Mouse (Mus musculus): Measurements from ENCODE around the gene Eya3. TPM values are rescaled to one million over a fixed set of nuclear protein-coding genes. Genes with fewer than 3 reads are reported as not detected.
"Not testable (repeated sequence)": the region's sequence is repeated elsewhere in the genome, so short reads cannot be mapped to it uniquely, and the experiment has no call there.

Eya3 gene
- polyA plus RNA-seq, 1 experiment from 2014 or later: 17.0 TPM

GRCm38 (mm10) chr4:132718251-132718650, 79.5 kb downstream of the Eya3 start:
- 95% methylated on average over 1 of the region's 1 CpGs for WGBS
- Histone ChIP-seq H3K4me1 (ENCODE audit: control insufficient read depth, insufficient read depth, low read length) (no peaks in the 10 kb centered on the region), H3K36me3 (ENCODE audit: control insufficient read depth, insufficient read depth, low read length) (peaks cover 69% of the 10 kb centered on the region)

GRCm38 (mm10) chr4:132728233-132728632, 89.4 kb downstream of the Eya3 start:
- Histone ChIP-seq H3K36me3 (ENCODE audit: control insufficient read depth, insufficient read depth, low read length) (peaks cover 24% of the 10 kb centered on the region), H3K4me1 (ENCODE audit: control insufficient read depth, insufficient read depth, low read length) (0 out of 2 replicates have a peak, but pooled peaks cover 2% of the 10 kb centered on the region), H3K9me3 (replicated peaks; ENCODE audit: control insufficient read depth, low read length) (no peaks in the 10 kb centered on the region), H3K9ac (ENCODE audit: low read length) (no peak overlapping the region), H3K4me3 (ENCODE audit: low read depth, low read length) (no peak overlapping the region), H3K27ac (ENCODE audit: low read depth, low read length) (no peak overlapping the region), H3K4me2 (ENCODE audit: low read length) (no peak overlapping the region), H3K27me3 (replicated peaks; ENCODE audit: control insufficient read depth, insufficient read depth, low read length) (no peaks in the 10 kb centered on the region)
- DNase-seq (ENCODE audit: low spot score) (no peak), ATAC-seq (no peak)
- WGBS: 90% methylated on average over 8 of the region's 8 CpGs

More at GRCm38 (mm10) chr4:132718251-132718650, 79.5 kb downstream of the Eya3 start:
- no peak overlapping the region for H3K4me3 ChIP-seq (ENCODE audit: low read depth, low read length)
- H3K9ac ChIP-seq (ENCODE audit: low read length): no peak overlapping the region
- H3K4me2 ChIP-seq (ENCODE audit: low read length): no peak overlapping the region
- H3K9me3 ChIP-seq (replicated peaks; ENCODE audit: control insufficient read depth, low read length): no peaks in the 10 kb centered on the region
- DNase-seq (ENCODE audit: low spot score): no peak
- ATAC-seq: no peak
- no peaks in the 10 kb centered on the region for H3K27me3 ChIP-seq (replicated peaks; ENCODE audit: control insufficient read depth, insufficient read depth, low read length)
- H3K27ac ChIP-seq (ENCODE audit: low read depth, low read length): no peak overlapping the region

GRCm38 (mm10) chr4:132731616-132732015, 92.8 kb downstream of the Eya3 start:
- no peaks in the 10 kb centered on the region for H3K27me3 ChIP-seq (replicated peaks; ENCODE audit: control insufficient read depth, insufficient read depth, low read length)
- 54% methylated on average over 12 of the region's 12 CpGs for WGBS
- 0 out of 2 replicates have a peak, but pooled peaks cover 3% of the 10 kb centered on the region for H3K36me3 ChIP-seq (ENCODE audit: control insufficient read depth, insufficient read depth, low read length)
- no peak overlapping the region for H3K27ac ChIP-seq (ENCODE audit: low read depth, low read length)
- peak overlapping the region; percentile 66 for H3K9ac ChIP-seq (ENCODE audit: low read length)
- peak overlapping the region; percentile 48 for H3K4me3 ChIP-seq (ENCODE audit: low read depth, low read length)
- no peak for ATAC-seq
- peak overlapping the region; percentile 63 for H3K4me2 ChIP-seq (ENCODE audit: low read length)
- H3K4me1 ChIP-seq (ENCODE audit: control insufficient read depth, insufficient read depth, low read length): 0 out of 2 replicates have a peak, but pooled peaks cover 2% of the 10 kb centered on the region
- no peaks in the 10 kb centered on the region for H3K9me3 ChIP-seq (replicated peaks; ENCODE audit: control insufficient read depth, low read length)
- DNase-seq (ENCODE audit: low spot score): no peak

- Histone ChIP-seq H3K36me3 (ENCODE audit: control insufficient read depth, insufficient read depth, low read length) (0 out of 2 replicates have a peak, but pooled peaks cover 3% of the 10 kb centered on the region), H3K9ac (ENCODE audit: low read length) (peak within 1 kb of the TSS; percentile 66), H3K4me3 (ENCODE audit: low read depth, low read length) (peak within 1 kb of the TSS; percentile 48), H3K27ac (ENCODE audit: low read depth, low read length) (no peak within 1 kb of the TSS), H3K4me1 (ENCODE audit: control insufficient read depth, insufficient read depth, low read length) (0 out of 2 replicates have a peak, but pooled peaks cover 2% of the 10 kb centered on the region), H3K4me2 (ENCODE audit: low read length) (peak within 1 kb of the TSS; percentile 63), H3K27me3 (replicated peaks; ENCODE audit: control insufficient read depth, insufficient read depth, low read length) (no peaks in the 10 kb centered on the region), H3K9me3 (replicated peaks; ENCODE audit: control insufficient read depth, low read length) (no peaks in the 10 kb centered on the region)
- DNase-seq (ENCODE audit: low spot score) (peak; percentile 77), ATAC-seq (peak; percentile 98)
- WGBS: 3% methylated on average over 29 of the region's 34 CpGs
These were observed 93.4 kb downstream of the Eya3 start, which contains the start of gene Xkr8 for GRCm38 (mm10) chr4:132732148-132732684. Xkr8 (minus strand) TSS chr4:132732546.

- no peaks in the 10 kb centered on the region for H3K9me3 ChIP-seq (replicated peaks; ENCODE audit: control insufficient read depth, low read length)
- no peaks in the 10 kb centered on the region for H3K27me3 ChIP-seq (replicated peaks; ENCODE audit: control insufficient read depth, insufficient read depth, low read length)
- no peak for ATAC-seq
- H3K9ac ChIP-seq (ENCODE audit: low read length): no peak overlapping the region
- no peak overlapping the region for H3K4me2 ChIP-seq (ENCODE audit: low read length)
- no peak overlapping the region for H3K4me3 ChIP-seq (ENCODE audit: low read depth, low read length)
- H3K36me3 ChIP-seq (ENCODE audit: control insufficient read depth, insufficient read depth, low read length): no peaks in the 10 kb centered on the region
- WGBS: 91% methylated on average over 25 of the region's 25 CpGs
- no peak for DNase-seq (ENCODE audit: low spot score)
- H3K4me1 ChIP-seq (ENCODE audit: control insufficient read depth, insufficient read depth, low read length): 0 out of 2 replicates have a peak, but pooled peaks cover 2% of the 10 kb centered on the region
- no peak overlapping the region for H3K27ac ChIP-seq (ENCODE audit: low read depth, low read length)
These were observed 94.4 kb downstream of the Eya3 start for GRCm38 (mm10) chr4:132733071-132733770.

- Histone ChIP-seq H3K27me3 (replicated peaks; ENCODE audit: control insufficient read depth, insufficient read depth, low read length) (no peaks in the 10 kb centered on the region), H3K9ac (ENCODE audit: low read length) (no peak overlapping the region), H3K4me3 (ENCODE audit: low read depth, low read length) (no peak overlapping the region), H3K9me3 (replicated peaks; ENCODE audit: control insufficient read depth, low read length) (no peaks in the 10 kb centered on the region), H3K27ac (ENCODE audit: low read depth, low read length) (no peak overlapping the region), H3K4me1 (ENCODE audit: control insufficient read depth, insufficient read depth, low read length) (0 out of 2 replicates have a peak, but pooled peaks cover 2% of the 10 kb centered on the region), H3K4me2 (ENCODE audit: low read length) (no peak overlapping the region), H3K36me3 (ENCODE audit: control insufficient read depth, insufficient read depth, low read length) (no peaks in the 10 kb centered on the region)
- 89% methylated on average over 2 of the region's 2 CpGs for WGBS
- ATAC-seq (no peak), DNase-seq (ENCODE audit: low spot score) (no peak)
These were observed 96.0 kb downstream of the Eya3 start for GRCm38 (mm10) chr4:132734766-132735165.

GRCm38 (mm10) chr4:132735389-132735788, 96.6 kb downstream of the Eya3 start:
- no peak overlapping the region for H3K4me3 ChIP-seq (ENCODE audit: low read depth, low read length)
- ATAC-seq (no peak), DNase-seq (ENCODE audit: low spot score) (no peak)
- WGBS: 82% methylated on average over 2 of the region's 2 CpGs
- H3K9ac ChIP-seq (ENCODE audit: low read length): no peak overlapping the region
- no peaks in the 10 kb centered on the region for H3K27me3 ChIP-seq (replicated peaks; ENCODE audit: control insufficient read depth, insufficient read depth, low read length)
- 0 out of 2 replicates have a peak, but pooled peaks cover 2% of the 10 kb centered on the region for H3K4me1 ChIP-seq (ENCODE audit: control insufficient read depth, insufficient read depth, low read length)
- no peak overlapping the region for H3K4me2 ChIP-seq (ENCODE audit: low read length)
- no peak overlapping the region for H3K27ac ChIP-seq (ENCODE audit: low read depth, low read length)
- no peaks in the 10 kb centered on the region for H3K36me3 ChIP-seq (ENCODE audit: control insufficient read depth, insufficient read depth, low read length)
- no peaks in the 10 kb centered on the region for H3K9me3 ChIP-seq (replicated peaks; ENCODE audit: control insufficient read depth, low read length)

GRCm38 (mm10) chr4:132735894-132736293, 97.1 kb downstream of the Eya3 start:
- no peaks in the 10 kb centered on the region for H3K36me3 ChIP-seq (ENCODE audit: control insufficient read depth, insufficient read depth, low read length)
- H3K9ac ChIP-seq (ENCODE audit: low read length): no peak overlapping the region
- ATAC-seq (no peak), DNase-seq (ENCODE audit: low spot score) (no peak)
- WGBS: 75% methylated on average over 3 of the region's 3 CpGs
- no peak overlapping the region for H3K27ac ChIP-seq (ENCODE audit: low read depth, low read length)
- H3K4me2 ChIP-seq (ENCODE audit: low read length): no peak overlapping the region
- 0 out of 2 replicates have a peak, but pooled peaks cover 2% of the 10 kb centered on the region for H3K4me1 ChIP-seq (ENCODE audit: control insufficient read depth, insufficient read depth, low read length)
- no peaks in the 10 kb centered on the region for H3K27me3 ChIP-seq (replicated peaks; ENCODE audit: control insufficient read depth, insufficient read depth, low read length)
- H3K4me3 ChIP-seq (ENCODE audit: low read depth, low read length): no peak overlapping the region
- H3K9me3 ChIP-seq (replicated peaks; ENCODE audit: control insufficient read depth, low read length): no peaks in the 10 kb centered on the region

- not testable (repeated sequence) for H3K36me3 ChIP-seq (ENCODE audit: control insufficient read depth, insufficient read depth, low read length); ATAC-seq; DNase-seq (ENCODE audit: low spot score); H3K9ac ChIP-seq (ENCODE audit: low read length); H3K4me1 ChIP-seq (ENCODE audit: control insufficient read depth, insufficient read depth, low read length); H3K4me3 ChIP-seq (ENCODE audit: low read depth, low read length); H3K27ac ChIP-seq (ENCODE audit: low read depth, low read length); H3K27me3 ChIP-seq (replicated peaks; ENCODE audit: control insufficient read depth, insufficient read depth, low read length); H3K9me3 ChIP-seq (replicated peaks; ENCODE audit: control insufficient read depth, low read length); H3K4me2 ChIP-seq (ENCODE audit: low read length)
- 94% methylated on average over 9 of the region's 9 CpGs for WGBS
These were observed 98.4 kb downstream of the Eya3 start for GRCm38 (mm10) chr4:132737154-132737553.

Measured in forebrain, embryonic 14.5 days (tissue).